Mouse (Mus musculus) CD4-positive naive resting alpha-beta T cell, adult 57 days (primary cell): Measurements from ENCODE around the gene Psmd14. TPM values are rescaled to one million over a fixed set of nuclear protein-coding genes. Genes with fewer than 3 reads are reported as not detected.

Source experiments
- total RNA-seq: library from RNA; stranded (reverse); gene quantifications from one replicate; pipeline ENCODE4 v1.2.4, GENCODE M21; 2023

Gene Psmd14
- total RNA-seq = 79.7 TPM

DNA sequence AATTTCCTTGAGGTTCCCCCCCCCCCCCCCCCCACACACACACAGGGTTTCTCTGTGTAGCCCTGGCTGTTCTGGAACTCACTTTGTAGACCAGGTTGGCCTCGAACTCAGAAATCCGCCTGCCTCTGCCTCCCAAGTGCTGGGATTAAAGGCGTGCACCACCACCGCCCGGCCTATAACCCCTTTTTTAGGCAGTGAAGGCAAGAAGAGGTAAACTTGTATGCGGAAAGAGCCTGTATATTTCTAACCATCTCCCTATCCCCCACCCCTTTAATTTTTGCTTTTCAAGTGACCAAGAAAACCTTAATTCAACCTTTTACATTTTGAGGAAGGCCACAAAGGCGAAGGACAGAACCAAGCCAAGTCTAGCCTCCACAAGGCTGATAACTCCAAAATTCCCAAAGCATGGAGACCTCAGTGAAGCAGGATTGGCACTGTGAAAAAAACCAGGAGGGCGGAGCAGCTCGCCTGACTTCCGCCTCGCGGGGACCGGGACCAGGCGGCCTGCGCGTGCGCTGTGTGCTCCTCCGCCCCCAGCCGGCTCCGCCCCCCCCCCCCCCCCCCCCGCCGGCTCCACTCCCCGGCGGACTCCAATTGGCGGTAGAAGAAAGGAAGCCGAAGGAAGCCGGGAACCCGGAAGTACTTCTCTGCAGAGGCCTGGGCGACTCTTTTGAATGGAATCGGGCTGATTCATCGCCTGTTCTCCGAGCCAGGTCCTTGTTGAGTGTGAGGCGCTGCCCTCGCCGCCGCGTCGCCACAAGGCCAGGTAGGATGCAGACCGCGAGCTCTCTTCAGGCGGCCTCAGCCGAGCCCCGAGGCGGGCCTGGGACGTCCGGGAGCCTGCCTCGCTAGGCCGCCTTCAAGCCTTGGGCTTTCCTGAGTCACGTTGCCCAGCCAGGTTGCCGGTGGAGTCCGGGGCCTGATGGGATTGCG is at the start of gene Psmd14:
Psmd14 (plus strand) TSS at position 587 of the 933 bp plus-strand sequence.

DNA sequence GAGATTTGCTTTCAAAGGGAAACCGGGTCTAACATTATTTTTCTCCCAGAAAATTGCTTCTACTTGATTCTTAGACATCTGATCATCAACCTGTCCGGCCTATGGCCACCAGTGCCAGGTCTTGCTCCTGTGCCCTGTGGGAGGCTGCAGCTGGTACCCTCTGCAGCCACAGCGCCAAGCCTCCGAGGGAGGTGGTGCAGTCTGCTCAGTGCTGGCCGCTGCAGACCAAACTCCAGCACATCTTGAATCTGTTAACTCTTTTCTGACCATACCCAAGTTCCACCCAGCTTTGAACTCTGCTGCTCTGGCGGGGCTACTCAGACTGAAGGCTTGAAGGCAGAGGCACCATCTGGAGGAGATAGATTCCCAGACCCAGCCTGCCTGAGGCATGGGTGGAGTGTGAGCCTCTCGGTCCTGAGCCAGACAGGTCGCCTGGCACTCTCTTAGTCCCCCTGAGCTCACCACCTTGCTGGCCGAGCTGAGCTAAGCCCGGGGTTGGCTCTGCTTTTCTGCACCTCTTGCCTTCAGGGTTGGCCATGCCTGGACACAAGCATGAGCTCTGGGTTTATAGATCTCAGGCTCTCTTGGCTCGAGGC is 91.3 kb downstream of the Psmd14 start, which contains the start of gene Tbr1:
Tbr1 (plus strand) TSS at position 275 of the 596 bp plus-strand sequence.

Other genes starting within 250 kb of the Psmd14 start
- gene Tank, start 133.1 kb upstream of the Psmd14 start, total RNA-seq = 68.3 TPM
- 1.4 TPM for gene Tbr1, start 91.2 kb downstream of the Psmd14 start, total RNA-seq